ENCODE assay signal across 8 mouse cellular contexts in genomic region chr8:83442243-83443051, GRCm38 (mm10). TPM values are rescaled to one million over a fixed set of nuclear protein-coding genes. Genes with fewer than 3 reads are reported as not detected.
DNase-seq lines count a peak whose midpoint lies in the region; ATAC-seq lines count a peak whose summit lies in the region.

No protein-coding gene starts in this region.

- under 1% methylated on average over 64 of the region's 64 CpGs for WGBS in heart, embryonic 13.5 days
- WGBS in liver, embryonic 12.5 days (ENCODE audit: insufficient replicate concordance) = 1% methylated on average over 64 of the region's 64 CpGs
- WGBS in stomach, embryonic 15.5 days = under 1% methylated on average over 64 of the region's 64 CpGs

- peak; percentile 99 for ATAC-seq in heart, embryonic 13.5 days (ENCODE audit: extremely low read depth, insufficient number of reproducible peaks, low FRiP score, low TSS enrichment)
- ATAC-seq in liver, embryonic 12.5 days = peak; percentile 99
- ATAC-seq in stomach, embryonic 15.5 days (ENCODE audit: insufficient read depth, low FRiP score, low read depth) = peak; percentile 100

- H3K4me1 ChIP-seq in brown adipose tissue, adult 24 weeks (ENCODE audit: control insufficient read depth, insufficient read depth, insufficient read length, low read length) = no peaks in the 10 kb centered on the region
- H3K4me1 ChIP-seq in heart, embryonic 13.5 days = peaks cover 17% of the 10 kb centered on the region
- H3K4me1 ChIP-seq in liver, embryonic 12.5 days = peaks cover 35% of the 10 kb centered on the region
- H3K4me1 ChIP-seq in stomach, embryonic 15.5 days = peaks cover 5% of the 10 kb centered on the region; the same call in 1 of the 2 replicates

- no peaks in the 10 kb centered on the region for H3K9me3 ChIP-seq in heart, embryonic 13.5 days
- H3K9me3 ChIP-seq in liver, embryonic 12.5 days (replicated peaks) = no peaks in the 10 kb centered on the region
- H3K9me3 ChIP-seq in stomach, embryonic 15.5 days = no peaks in the 10 kb centered on the region

- peak overlapping the region; percentile 92 for H3K9ac ChIP-seq in heart, embryonic 13.5 days
- H3K9ac ChIP-seq in liver, embryonic 12.5 days = peak overlapping the region; percentile 96
- H3K9ac ChIP-seq in stomach, embryonic 15.5 days = peak overlapping the region; percentile 87

- H3K4me3 ChIP-seq in brown adipose tissue, adult 24 weeks (ENCODE audit: insufficient read depth, low read depth, low read length) = peak overlapping the region; percentile 81
- H3K4me3 ChIP-seq in heart, embryonic 13.5 days = peak overlapping the region; percentile 91
- peak overlapping the region; percentile 94 for H3K4me3 ChIP-seq in liver, embryonic 12.5 days
- H3K4me3 ChIP-seq in stomach, embryonic 15.5 days (replicated peaks) = peak overlapping the region; percentile 74

- H3K27me3 ChIP-seq in heart, embryonic 13.5 days (replicated peaks) = no peaks in the 10 kb centered on the region
- no peaks in the 10 kb centered on the region for H3K27me3 ChIP-seq in liver, embryonic 12.5 days (replicated peaks)
- H3K27me3 ChIP-seq in stomach, embryonic 15.5 days (replicated peaks) = no peaks in the 10 kb centered on the region

- peak; percentile 98 for DNase-seq in CD4-positive, CD25-positive, alpha-beta regulatory T cell, adult 2 months (ENCODE audit: low read depth, low spot score)
- DNase-seq in fat pad, adult 2 months (ENCODE audit: extremely low read depth, low read depth, low spot score) = peak; percentile 57
- DNase-seq in kidney, postnatal 10 days = peak; percentile 99
- peak; percentile 93 to 95 for DNase-seq in natural killer cell, adult 2 months (ENCODE audit: low spot score in 2 of 2)

- H3K27ac ChIP-seq in brown adipose tissue, adult 24 weeks (replicated peaks; ENCODE audit: low read depth, low read length) = no peak overlapping the region
- H3K27ac ChIP-seq in heart, embryonic 13.5 days (replicated peaks) = peak overlapping the region; percentile 83
- H3K27ac ChIP-seq in liver, embryonic 12.5 days = peak overlapping the region; percentile 96
- peak overlapping the region; percentile 86 for H3K27ac ChIP-seq in stomach, embryonic 15.5 days

- H3K36me3 ChIP-seq in heart, embryonic 13.5 days = peaks cover 6% of the 10 kb centered on the region
- H3K36me3 ChIP-seq in liver, embryonic 12.5 days = peaks cover 16% of the 10 kb centered on the region
- no peaks in the 10 kb centered on the region for H3K36me3 ChIP-seq in stomach, embryonic 15.5 days

- H3K4me2 ChIP-seq in heart, embryonic 13.5 days = peak overlapping the region; percentile 83
- H3K4me2 ChIP-seq in liver, embryonic 12.5 days = peak overlapping the region; percentile 84
- peak overlapping the region; percentile 73 for H3K4me2 ChIP-seq in stomach, embryonic 15.5 days

RNA-seq across cellular contexts. Expression of gene Scoc, which starts 15.7 kb away (rescaled TPM):
- polyA plus RNA-seq in brown adipose tissue, adult 24 weeks (2012; ENCODE audit: insufficient read depth, insufficient read length, missing spikeins) = 136 and 154 TPM in 2 replicates
- polyA plus RNA-seq in heart, embryonic 13.5 days (2015; fragmentation: Nextera tagmentation; extraction: Ambion mirVana) = 80.1 and 83.2 TPM in 2 replicates
- polyA plus RNA-seq in liver, embryonic 12.5 days (2016; fragmentation: Nextera tagmentation; extraction: Ambion mirVana) = 78.8 and 84.8 TPM in 2 replicates
- 102 and 104 TPM in 2 replicates for polyA plus RNA-seq in stomach, embryonic 15.5 days (2015; fragmentation: Nextera tagmentation; extraction: Ambion mirVana)

RNA-seq across cellular contexts. Expression of gene Clgn, which starts 52.8 kb away (rescaled TPM):
- polyA plus RNA-seq in brown adipose tissue, adult 24 weeks (2012; ENCODE audit: insufficient read depth, insufficient read length, missing spikeins) = not detected in 2 replicates
- polyA plus RNA-seq in heart, embryonic 13.5 days (2015; fragmentation: Nextera tagmentation; extraction: Ambion mirVana) = 0.06 and 0.09 TPM in 2 replicates
- 0.36 and 0.51 TPM in 2 replicates for polyA plus RNA-seq in liver, embryonic 12.5 days (2016; fragmentation: Nextera tagmentation; extraction: Ambion mirVana)
- polyA plus RNA-seq in stomach, embryonic 15.5 days (2015; fragmentation: Nextera tagmentation; extraction: Ambion mirVana) = 0.41 and 0.52 TPM in 2 replicates
